Comparison of ENCODE assay signal across 18 mouse cellular contexts in the genomic region with DNA sequence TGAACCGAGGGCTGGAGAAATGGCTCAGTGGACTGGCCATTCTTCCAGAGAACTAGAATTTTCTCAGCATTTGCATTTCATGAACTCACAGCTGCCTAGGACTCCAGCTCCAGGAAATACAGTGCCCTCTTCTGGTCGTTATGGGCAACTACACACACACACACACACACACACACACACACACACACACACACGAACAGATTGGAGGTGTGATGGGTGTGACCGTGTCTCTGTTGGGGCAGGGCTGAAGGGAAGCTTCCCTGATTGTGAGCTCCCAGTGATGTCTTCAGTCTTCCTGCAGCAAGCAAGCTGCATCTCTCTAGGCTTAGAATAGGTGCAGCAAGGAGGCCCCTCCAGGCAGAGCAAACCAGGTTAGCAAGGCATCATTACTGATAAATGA. TPM values are rescaled to one million over a fixed set of nuclear protein-coding genes. Genes with fewer than 3 reads are reported as not detected.
DNase-seq lines count a peak whose midpoint lies in the region; ATAC-seq and TF ChIP-seq lines count a peak whose summit lies in the region.
"Had no signal": no experiment of that assay in that cellular context is flagged by ENCODE, and none has a peak within 500 bp of the region (broad histone marks: within the 10 kb centered on the region; RNA-seq: fewer than 3 reads in every experiment).

No protein-coding gene starts in this region.

- no peak overlapping the region for H3K4me2 ChIP-seq in hindbrain, postnatal 0 days (ENCODE audit: low read depth, low read length)
- H3K4me2 ChIP-seq in hindbrain, embryonic 12.5 days (replicated peaks): no peak overlapping the region
- H3K4me2 ChIP-seq in lung, postnatal 0 days (replicated peaks; ENCODE audit: low read depth, low read length): no peak overlapping the region
- H3K4me2 ChIP-seq: forebrain, embryonic 15.5 days; heart, embryonic 13.5 days had no signal

- H3K36me3 ChIP-seq in hindbrain, postnatal 0 days (ENCODE audit: insufficient read depth, low read length): no peaks in the 10 kb centered on the region
- H3K36me3 ChIP-seq in hindbrain, embryonic 12.5 days: no peaks in the 10 kb centered on the region
- no peaks in the 10 kb centered on the region for H3K36me3 ChIP-seq in lung, postnatal 0 days (ENCODE audit: insufficient read depth, low read length)
- H3K36me3 ChIP-seq in heart, adult 2 months (ENCODE audit: control insufficient read depth, insufficient read depth, low read length): no peaks in the 10 kb centered on the region
- H3K36me3 ChIP-seq: embryonic facial prominence, embryonic 10.5 days; forebrain, embryonic 10.5 days; forebrain, embryonic 15.5 days; heart, embryonic 13.5 days had no signal

- TF ChIP-seq EP300 in lung, postnatal 0 days (IDR thresholded peaks at IDR 0.05): no peak
- no peak for TF ChIP-seq EP300 in heart, adult 2 months (IDR thresholded peaks at IDR 0.05; ENCODE audit: insufficient read depth, low read depth, low read length)

- no peak for ATAC-seq in hindbrain, postnatal 0 days
- no peak for ATAC-seq in hindbrain, embryonic 12.5 days (ENCODE audit: low FRiP score)
- ATAC-seq in lung, postnatal 0 days: no peak
- ATAC-seq: forebrain, embryonic 15.5 days; hindbrain, embryonic 16.5 days had no signal

- H3K4me3 ChIP-seq in hindbrain, postnatal 0 days (ENCODE audit: low read length): no peak overlapping the region
- no peak overlapping the region for H3K4me3 ChIP-seq in hindbrain, embryonic 12.5 days
- no peak overlapping the region for H3K4me3 ChIP-seq in lung, postnatal 0 days (ENCODE audit: low read depth, low read length)
- H3K4me3 ChIP-seq in heart, adult 2 months: no peak overlapping the region
- H3K4me3 ChIP-seq: embryonic facial prominence, embryonic 10.5 days; erythroblast, embryonic 14.5 days; forebrain, embryonic 10.5 days; forebrain, embryonic 15.5 days; heart, embryonic 13.5 days had no signal

- no peaks in the 10 kb centered on the region for H3K4me1 ChIP-seq in hindbrain, postnatal 0 days (ENCODE audit: insufficient read depth, low read length)
- H3K4me1 ChIP-seq in hindbrain, embryonic 12.5 days: no peaks in the 10 kb centered on the region
- no peaks in the 10 kb centered on the region for H3K4me1 ChIP-seq in lung, postnatal 0 days (ENCODE audit: insufficient read depth, low read depth, low read length)
- peaks cover 3% of the 10 kb centered on the region; the same call in 1 of the 2 replicates for H3K4me1 ChIP-seq in heart, adult 2 months (ENCODE audit: control insufficient read depth, insufficient read depth, low read length)
- H3K4me1 ChIP-seq: embryonic facial prominence, embryonic 10.5 days; forebrain, embryonic 10.5 days; forebrain, embryonic 15.5 days had no signal

- H3K27me3 ChIP-seq in hindbrain, postnatal 0 days (ENCODE audit: insufficient read depth, low read length): no peaks in the 10 kb centered on the region
- H3K27me3 ChIP-seq in hindbrain, embryonic 12.5 days: no peaks in the 10 kb centered on the region; the same call in 1 of the 2 replicates
- no peaks in the 10 kb centered on the region for H3K27me3 ChIP-seq in lung, postnatal 0 days (replicated peaks; ENCODE audit: insufficient read depth, low read length)
- H3K27me3 ChIP-seq in heart, adult 2 months (ENCODE audit: control insufficient read depth, insufficient read depth, low read length): no peaks in the 10 kb centered on the region
- H3K27me3 ChIP-seq: forebrain, embryonic 15.5 days had no signal

- 85% methylated on average over 4 of the region's 4 CpGs for WGBS in hindbrain, postnatal 0 days
- WGBS in hindbrain, embryonic 12.5 days: 91% methylated on average over 4 of the region's 4 CpGs
- 84% methylated on average over 4 of the region's 4 CpGs for WGBS in lung, postnatal 0 days
- 84% methylated on average over 4 of the region's 4 CpGs for WGBS in heart, adult 2 months

- TF ChIP-seq CTCF in hindbrain, postnatal 0 days (IDR thresholded peaks at IDR 0.05; ENCODE audit: low read depth): 0 out of 2 replicates have a peak, but pooled peaks have one; percentile 14
- TF ChIP-seq CTCF in lung, postnatal 0 days (IDR thresholded peaks at IDR 0.05): peak; percentile 21
- TF ChIP-seq CTCF in heart, adult 2 months (IDR thresholded peaks at IDR 0.05): no peak

- DNase-seq in hindbrain, postnatal 0 days (ENCODE audit: low spot score): no peak
- DNase-seq in lung, postnatal 0 days (ENCODE audit: low spot score): no peak
- DNase-seq in lung, adult 18-20 months: no peak
- DNase-seq in ZHBTc4 (ENCODE audit: low read depth, low spot score): peak; percentile 56
- DNase-seq in right cerebral cortex, postnatal 4 days: no peak
- no peak for DNase-seq in heart, adult 2 months
- DNase-seq: adrenal gland, postnatal 14 days; cerebellum, adult 18-20 months; cerebellum, postnatal 10 days; gastrocnemius, postnatal 10 days; heart, postnatal 36 days had no signal

- no peaks in the 10 kb centered on the region for H3K79me2 ChIP-seq in heart, adult 2 months (replicated peaks; ENCODE audit: control insufficient read depth, insufficient read depth, low read length)

- H3K9ac ChIP-seq in hindbrain, postnatal 0 days (replicated peaks; ENCODE audit: low read length): no peak overlapping the region
- H3K9ac ChIP-seq in hindbrain, embryonic 12.5 days: no peak overlapping the region
- H3K9ac ChIP-seq in lung, postnatal 0 days (replicated peaks; ENCODE audit: low read depth): no peak overlapping the region
- H3K9ac ChIP-seq in heart, adult 2 months (ENCODE audit: low read depth, low read length): no peak overlapping the region
- H3K9ac ChIP-seq: forebrain, embryonic 15.5 days; heart, embryonic 13.5 days had no signal

- no peak for TF ChIP-seq POLR2A in heart, adult 2 months (IDR thresholded peaks at IDR 0.05; ENCODE audit: insufficient read depth, low read depth, low read length)

- no peaks in the 10 kb centered on the region for H3K9me3 ChIP-seq in hindbrain, postnatal 0 days (ENCODE audit: low read length)
- peaks cover 6% of the 10 kb centered on the region; the same call in 1 of the 2 replicates for H3K9me3 ChIP-seq in hindbrain, embryonic 12.5 days (replicated peaks)
- no peaks in the 10 kb centered on the region for H3K9me3 ChIP-seq in lung, postnatal 0 days (ENCODE audit: low read length)
- H3K9me3 ChIP-seq: forebrain, embryonic 15.5 days had no signal

- intact Hi-C loops in heart, adult 2 months (cut with DNase I): no loop called here

- H3K27ac ChIP-seq in hindbrain, postnatal 0 days: no peak overlapping the region
- H3K27ac ChIP-seq in hindbrain, embryonic 12.5 days: no peak overlapping the region
- no peak overlapping the region for H3K27ac ChIP-seq in lung, postnatal 0 days (ENCODE audit: low read length)
- H3K27ac ChIP-seq in heart, adult 2 months: no peak overlapping the region
- H3K27ac ChIP-seq: embryonic facial prominence, embryonic 10.5 days; forebrain, embryonic 10.5 days; forebrain, embryonic 15.5 days; heart, embryonic 13.5 days had no signal

RNA-seq across cellular contexts. Expression of a gene that starts 8.2 kb away (rescaled TPM):
- 0.47 and 0.52 TPM in 2 replicates for total RNA-seq in hindbrain, postnatal 0 days (2014; rRNA removed)
- polyA plus RNA-seq in hindbrain, postnatal 0 days (2015; fragmentation: Nextera tagmentation; extraction: Ambion mirVana): 1.0 and 1.1 TPM in 2 replicates
- polyA plus RNA-seq in hindbrain, embryonic 12.5 days (2016; fragmentation: Nextera tagmentation; extraction: Ambion mirVana): 0.85 and 1.6 TPM in 2 replicates
- 5.4 and 6.5 TPM in 2 replicates for polyA plus RNA-seq in lung, postnatal 0 days (2015; fragmentation: Nextera tagmentation; extraction: Ambion mirVana)
- total RNA-seq in heart, adult 2 months (2021): 1 to 10 TPM; 1.1 to 1.4 TPM
- polyA plus RNA-seq in heart, adult 2 months (2012; rRNA removed): 1.4 and 1.5 TPM in 2 replicates
